Comparison of ENCODE assay signal across 8 mouse cellular contexts in genomic region chr2:69897618-69898575, GRCm38 (mm10). TPM values are rescaled to one million over a fixed set of nuclear protein-coding genes. Genes with fewer than 3 reads are reported as not detected.
DNase-seq lines count a peak whose midpoint lies in the region; ATAC-seq and TF ChIP-seq lines count a peak whose summit lies in the region.

No protein-coding gene starts in this region.

- no peaks in the 10 kb centered on the region for H3K27me3 ChIP-seq in cerebellum, adult 2 months (ENCODE audit: control insufficient read depth, insufficient read depth, low read length)
- H3K27me3 ChIP-seq in lung, embryonic 15.5 days, result no peaks in the 10 kb centered on the region

- 1% methylated on average over 55 of the region's 55 CpGs for WGBS in cerebellum, adult 2 months
- WGBS in lung, embryonic 15.5 days, result under 1% methylated on average over 55 of the region's 55 CpGs
- under 1% methylated on average over 55 of the region's 55 CpGs for WGBS in olfactory bulb, adult 2 months

- no peak for TF ChIP-seq CTCF in cerebellum, adult 2 months (IDR thresholded peaks at IDR 0.05; ENCODE audit: borderline replicate concordance, insufficient read depth, low read depth, low read length)
- TF ChIP-seq CTCF in olfactory bulb, adult 2 months (IDR thresholded peaks at IDR 0.05; ENCODE audit: insufficient read depth, low read depth, low read length), result no peak

- peak overlapping the region; percentile 87 for H3K4me2 ChIP-seq in lung, embryonic 15.5 days

- peak overlapping the region; percentile 74 for H3K27ac ChIP-seq in cerebellum, adult 2 months (ENCODE audit: insufficient read depth, low read length)
- H3K27ac ChIP-seq in lung, embryonic 15.5 days, result peak overlapping the region; percentile 86
- peak overlapping the region; percentile 94 for H3K27ac ChIP-seq in olfactory bulb, adult 2 months (ENCODE audit: insufficient read depth, low read depth, low read length)

- TF ChIP-seq POLR2A in cerebellum, adult 2 months (IDR thresholded peaks at IDR 0.05; ENCODE audit: borderline replicate concordance, insufficient read depth, low read length), result no peak
- no peak for TF ChIP-seq POLR2A in olfactory bulb, adult 2 months (IDR thresholded peaks at IDR 0.05; ENCODE audit: insufficient read depth, low read depth, low read length)

- no peaks in the 10 kb centered on the region for H3K4me1 ChIP-seq in cerebellum, adult 2 months (ENCODE audit: control insufficient read depth, insufficient read depth, low read length)
- peaks cover 7% of the 10 kb centered on the region for H3K4me1 ChIP-seq in lung, embryonic 15.5 days
- no peaks in the 10 kb centered on the region for H3K4me1 ChIP-seq in olfactory bulb, adult 2 months (ENCODE audit: control insufficient read depth, insufficient read depth, low read length)

- H3K9me3 ChIP-seq in lung, embryonic 15.5 days, result no peaks in the 10 kb centered on the region

- H3K9ac ChIP-seq in lung, embryonic 15.5 days, result peak overlapping the region; percentile 90

- peak; percentile 50 for ATAC-seq in frontal cortex, adult (ENCODE audit: low TSS enrichment)
- ATAC-seq in hematopoietic stem cell, adult 5-6 weeks (replicated peaks in 1 of 2; ENCODE audit: insufficient read depth in 1 of 2, low FRiP score in 2 of 2, low TSS enrichment in 1 of 2, low read depth in 1 of 2, poor library complexity in 2 of 2, severe bottlenecking in 2 of 2), result peak; percentile 63 to 68
- peak; percentile 69 for ATAC-seq in lung, embryonic 15.5 days (ENCODE audit: borderline replicate concordance, extremely low read depth, low FRiP score, low TSS enrichment)

- H3K4me3 ChIP-seq in cerebellum, adult 2 months (replicated peaks; ENCODE audit: insufficient read depth, low read depth, low read length), result peak overlapping the region; percentile 88
- peak overlapping the region; percentile 73 for H3K4me3 ChIP-seq in lung, embryonic 15.5 days
- peak overlapping the region; percentile 99 for H3K4me3 ChIP-seq in olfactory bulb, adult 2 months (ENCODE audit: insufficient read depth, low read depth, low read length)

- H3K36me3 ChIP-seq in lung, embryonic 15.5 days, result no peaks in the 10 kb centered on the region

- DNase-seq in MEL-GATA-1-ER (ENCODE audit: extremely low read depth, low read depth), result peak; percentile 86
- peak; percentile 54 to 56 for DNase-seq in cerebellum, adult 2 months
- DNase-seq in layer of hippocampus, adult 9-11 months, result peak; percentile 62
- peak; percentile 40 to 44 for DNase-seq in thymus, adult 18-20 months

RNA-seq across cellular contexts. Expression of gene Ubr3, which starts 0.9 kb away (rescaled TPM):
- 63.2 and 67.5 TPM in 2 replicates for polyA plus RNA-seq in cerebellum, adult 2 months (2012; rRNA removed)
- total RNA-seq in hematopoietic stem cell, adult 5-6 weeks (2017), result 55.3 and 62.1 TPM in 2 replicates
- polyA plus RNA-seq in lung, embryonic 15.5 days (2015; fragmentation: Nextera tagmentation; extraction: Ambion mirVana), result 10.8 and 13.3 TPM in 2 replicates
- polyA plus RNA-seq in olfactory bulb, adult 2 months (2012; ENCODE audit: insufficient read depth, insufficient read length, low replicate concordance, missing spikeins), result 194 TPM in 1 of 2 replicates, not detected in the other

RNA-seq across cellular contexts. Expression of gene Mettl5, which starts 12.5 kb away (rescaled TPM):
- polyA plus RNA-seq in cerebellum, adult 2 months (2012; rRNA removed), result 16.3 and 17.6 TPM in 2 replicates
- total RNA-seq in hematopoietic stem cell, adult 5-6 weeks (2017), result 36.4 and 42.1 TPM in 2 replicates
- polyA plus RNA-seq in lung, embryonic 15.5 days (2015; fragmentation: Nextera tagmentation; extraction: Ambion mirVana), result 34.7 and 36.5 TPM in 2 replicates
- polyA plus RNA-seq in olfactory bulb, adult 2 months (2012; ENCODE audit: insufficient read depth, insufficient read length, low replicate concordance, missing spikeins), result not detected in 2 replicates

RNA-seq across cellular contexts. Expression of gene Ssb, which starts 36.5 kb away (rescaled TPM):
- polyA plus RNA-seq in cerebellum, adult 2 months (2012; rRNA removed), result 91.0 and 92.8 TPM in 2 replicates
- total RNA-seq in hematopoietic stem cell, adult 5-6 weeks (2017), result 543 and 668 TPM in 2 replicates
- polyA plus RNA-seq in lung, embryonic 15.5 days (2015; fragmentation: Nextera tagmentation; extraction: Ambion mirVana), result 296 TPM in 2 replicates
- 660 TPM in 1 of 2 replicates, not detected in the other for polyA plus RNA-seq in olfactory bulb, adult 2 months (2012; ENCODE audit: insufficient read depth, insufficient read length, low replicate concordance, missing spikeins)

Comparison
In these comparisons a context has a peak if more than half of its experiments do, and no peak if none do; other contexts are left out.
1. Peak in every context shown above with its lines: DNase-seq, ATAC-seq, H3K4me3 ChIP-seq and H3K27ac ChIP-seq.